Mouse (Mus musculus) megakaryocyte, adult 5-6 weeks (primary cell): ENCODE measurements around the gene Slc51b. TPM values are rescaled to one million over a fixed set of nuclear protein-coding genes. Genes with fewer than 3 reads are reported as not detected.

Experiments used
- ATAC-seq: 2 replicates; pipeline ENCODE4 v1.8.0; 2016; ENCODE audit warnings: mild to moderate bottlenecking, inconsistent platforms; ENCODE audit not compliant: poor library complexity, severe bottlenecking
- total RNA-seq, 2 experiments: library from RNA; stranded (forward) in 1 of 2; stranded (reverse) in 1 of 2; fragments of 153-499, 151-499 nt in 1 of 2; fragments of 221-1000, 200-1000 nt in 1 of 2; gene quantifications; 2 replicates each; pipeline versions ENCODE4 v1.2.3 to v1.2.4; 2015 to 2017

Gene Slc51b
- total RNA-seq, 2 experiments from 2014 or later: not detected

DNA sequence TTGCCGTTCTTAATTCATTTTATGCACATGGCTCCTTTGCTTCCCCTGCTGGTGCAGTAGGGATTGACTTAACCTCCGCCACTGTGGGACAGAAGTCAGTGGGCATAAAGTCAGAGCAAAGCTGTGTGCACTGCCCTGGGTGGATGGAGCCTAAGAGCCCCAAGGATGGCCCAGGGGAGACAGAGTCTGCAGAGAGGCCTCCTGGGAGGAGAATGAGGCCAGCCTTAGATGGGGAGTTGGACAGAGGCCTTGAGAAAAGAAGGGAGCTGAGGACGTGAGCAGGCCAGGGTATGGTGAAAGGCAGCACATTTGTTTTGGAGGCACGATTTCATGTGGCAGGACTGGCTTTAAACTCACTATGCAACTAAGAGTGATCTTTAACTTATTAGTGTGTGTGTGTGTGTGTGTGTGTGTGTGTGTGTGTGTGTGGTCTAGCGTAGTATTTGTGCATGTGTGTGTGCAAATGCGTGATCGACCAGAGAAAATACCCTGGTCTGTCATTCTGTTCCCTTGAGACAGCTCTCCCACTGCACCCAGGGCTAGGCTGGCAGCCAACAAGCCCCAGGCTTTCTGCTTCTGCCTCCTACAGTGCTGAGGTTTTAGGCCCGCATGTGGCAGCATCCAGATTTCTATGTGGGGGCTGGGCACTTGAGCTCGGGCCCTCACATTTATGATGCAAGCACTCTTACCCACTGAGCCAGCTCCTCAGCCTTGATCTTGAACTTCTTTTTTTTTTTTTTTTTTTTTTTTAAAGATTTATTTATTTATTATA lies 47.4 kb downstream of the Slc51b start:
- ATAC-seq: no peak

DNA sequence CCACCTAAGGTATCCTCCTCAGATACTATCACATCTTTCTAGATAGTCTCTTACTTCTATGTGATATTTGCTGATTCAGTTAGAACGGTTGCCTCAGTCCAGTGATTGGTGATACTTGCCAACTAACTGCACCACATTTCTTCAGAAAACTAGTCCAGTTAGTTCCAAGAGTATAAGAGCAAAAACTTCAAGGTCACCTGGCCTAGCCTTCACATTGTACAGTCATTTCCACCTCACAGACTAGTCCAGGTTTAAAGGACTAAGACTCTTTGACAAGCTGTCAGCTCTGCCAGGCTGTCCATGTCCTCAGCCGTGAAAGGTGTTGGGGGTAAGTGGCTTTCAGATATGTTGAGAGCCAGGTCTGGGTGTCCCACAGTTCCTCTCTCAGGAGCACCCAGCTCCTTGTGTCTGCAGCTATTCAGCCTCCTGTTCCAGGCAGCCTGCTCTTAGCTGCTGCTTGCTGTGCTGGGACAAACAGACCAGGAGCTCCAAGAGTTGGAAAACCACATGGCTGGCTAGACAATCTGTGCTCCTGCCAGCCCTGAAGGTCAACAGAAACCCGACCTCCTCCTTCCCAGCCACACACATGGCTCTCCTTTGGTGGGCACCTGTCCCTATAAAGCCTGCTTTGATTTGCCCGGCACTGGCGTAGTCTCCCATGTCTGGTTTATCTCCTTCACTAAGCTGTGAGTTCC lies 48.1 kb downstream of the Slc51b start:
- no peak for ATAC-seq

GRCm38 (mm10) chr9:65372449-65372848 lies 50.3 kb downstream of the Slc51b start:
- ATAC-seq: no peak

DNA sequence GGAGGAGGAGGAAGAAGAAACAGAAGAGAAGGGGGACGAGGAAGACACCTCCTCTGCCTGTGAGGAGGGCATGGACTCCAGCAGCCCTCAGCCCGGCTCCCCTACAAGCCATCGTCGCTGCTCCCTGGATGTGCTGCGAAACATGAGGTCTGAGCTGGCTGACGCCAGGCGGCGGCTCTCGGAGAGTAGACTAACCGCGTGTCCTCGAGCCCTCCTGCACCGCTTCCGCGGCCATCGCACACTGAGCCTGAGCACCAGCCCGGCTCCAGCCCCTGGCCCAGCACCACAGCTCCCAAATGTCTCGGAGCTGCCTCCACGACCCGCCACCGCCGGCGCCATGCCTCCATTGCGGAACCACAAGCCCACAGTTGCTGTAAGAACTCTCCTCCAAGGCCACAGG lies 51.0 kb downstream of the Slc51b start:
- ATAC-seq: no peak

- ATAC-seq: no peak
These were observed 57.0 kb downstream of the Slc51b start for GRCm38 (mm10) chr9:65365721-65366120.

- no peak for ATAC-seq
These were observed 59.1 kb downstream of the Slc51b start for GRCm38 (mm10) chr9:65363684-65364083.

Other genes starting within 250 kb of the Slc51b start
- 0.80 and 1.3 TPM in 2 replicates for gene Parp16, start 227.6 kb downstream of the Slc51b start, total RNA-seq (2015)
- 0.95 and 0.98 TPM in 2 replicates for gene Parp16, start 227.6 kb downstream of the Slc51b start, total RNA-seq (2017)
- gene Cilp, start 157.8 kb downstream of the Slc51b start, total RNA-seq (2015): not detected in 2 replicates
- not detected in 2 replicates for gene Cilp, start 157.8 kb downstream of the Slc51b start, total RNA-seq (2017)
- 17.6 and 23.2 TPM in 2 replicates for gene Clpx, start 128.7 kb downstream of the Slc51b start, total RNA-seq (2015)
- 38.6 and 41.1 TPM in 2 replicates for gene Clpx, start 128.7 kb downstream of the Slc51b start, total RNA-seq (2017)
- gene Pdcd7, start 76.9 kb downstream of the Slc51b start, total RNA-seq (2015): 14.3 and 15.6 TPM in 2 replicates
- gene Pdcd7, start 76.9 kb downstream of the Slc51b start, total RNA-seq (2017): 18.0 and 19.3 TPM in 2 replicates
- 0.58 TPM in 1 of 2 replicates, not detected in the other for gene Ubap1l, start 61.9 kb downstream of the Slc51b start, total RNA-seq (2015)
- gene Ubap1l, start 61.9 kb downstream of the Slc51b start, total RNA-seq (2017): 0.12 TPM in 1 of 2 replicates, not detected in the other
- not detected in 2 replicates for gene Kbtbd13, start 31.3 kb downstream of the Slc51b start, total RNA-seq (2015)
- not detected in 2 replicates for gene Kbtbd13, start 31.3 kb downstream of the Slc51b start, total RNA-seq (2017)
- 0.25 TPM in 1 of 2 replicates, not detected in the other for gene Rasl12, start 24.4 kb downstream of the Slc51b start, total RNA-seq (2015)
- 0.07 and 0.41 TPM in 2 replicates for gene Rasl12, start 24.4 kb downstream of the Slc51b start, total RNA-seq (2017)
- 12.2 and 20.5 TPM in 2 replicates for gene Mtfmt, start 12.8 kb upstream of the Slc51b start, total RNA-seq (2015)
- 6.7 and 9.5 TPM in 2 replicates for gene Mtfmt, start 12.8 kb upstream of the Slc51b start, total RNA-seq (2017)
- gene Spg21, start 38.0 kb upstream of the Slc51b start, total RNA-seq (2015): 80.8 and 81.1 TPM in 2 replicates
- gene Spg21, start 38.0 kb upstream of the Slc51b start, total RNA-seq (2017): 90.2 and 107 TPM in 2 replicates
- not detected in 2 replicates for gene Ankdd1a, start 97.2 kb upstream of the Slc51b start, total RNA-seq (2015)
- 0.08 TPM in 1 of 2 replicates, not detected in the other for gene Ankdd1a, start 97.2 kb upstream of the Slc51b start, total RNA-seq (2017)
- 59.1 and 68.1 TPM in 2 replicates for gene Plekho2, start 157.1 kb upstream of the Slc51b start, total RNA-seq (2015)
- 52.5 and 60.6 TPM in 2 replicates for gene Plekho2, start 157.1 kb upstream of the Slc51b start, total RNA-seq (2017)
- 12.1 and 12.6 TPM in 2 replicates for gene Pif1, start 164.2 kb upstream of the Slc51b start, total RNA-seq (2015)
- 12.7 and 16.9 TPM in 2 replicates for gene Pif1, start 164.2 kb upstream of the Slc51b start, total RNA-seq (2017)
- 0.45 TPM in 1 of 2 replicates, not detected in the other for gene Rbpms2, start 206.7 kb upstream of the Slc51b start, total RNA-seq (2015)
- gene Rbpms2, start 206.7 kb upstream of the Slc51b start, total RNA-seq (2017): not detected in 2 replicates
- 12.5 and 15.9 TPM in 2 replicates for gene Oaz2, start 245.0 kb upstream of the Slc51b start, total RNA-seq (2015)
- 40.2 and 43.9 TPM in 2 replicates for gene Oaz2, start 245.0 kb upstream of the Slc51b start, total RNA-seq (2017)